Mouse (Mus musculus) 3T3-L1 (cell line): ENCODE data around the gene Ccdc63.
"Not testable (repeated sequence)": the region's sequence is repeated elsewhere in the genome, so short reads cannot be mapped to it uniquely, and the experiment has no call there.

Experiments used
- DNase-seq: peaks from one replicate; pipeline ENCODE4 v3.0.0-alpha.2; 2015; ENCODE audit warnings: low read depth, low spot score

Gene Ccdc63

DNA sequence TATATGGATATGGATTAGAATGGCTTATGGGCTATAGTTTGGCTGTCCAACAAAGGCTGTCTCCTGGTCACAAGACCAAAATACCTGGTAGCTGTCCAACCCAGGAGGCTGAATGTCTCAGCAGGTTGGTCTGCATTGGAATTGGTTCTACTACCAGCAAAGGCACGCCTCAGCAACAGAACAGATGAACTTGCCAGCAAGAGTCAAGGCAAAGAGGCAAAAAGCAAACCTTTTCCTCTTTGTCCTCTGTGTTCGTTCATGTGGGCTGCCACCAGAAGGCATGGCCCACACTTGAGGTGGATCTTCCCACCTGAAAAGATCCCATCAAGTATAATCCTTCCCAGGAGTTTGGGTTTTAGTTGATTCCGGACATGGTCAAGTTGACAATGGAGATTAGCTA, at the start of gene Ccdc63:
Gene Ccdc63 (minus strand): TSS at position 101 of the 400 bp plus-strand sequence.
- DNase-seq: no peak

DNA sequence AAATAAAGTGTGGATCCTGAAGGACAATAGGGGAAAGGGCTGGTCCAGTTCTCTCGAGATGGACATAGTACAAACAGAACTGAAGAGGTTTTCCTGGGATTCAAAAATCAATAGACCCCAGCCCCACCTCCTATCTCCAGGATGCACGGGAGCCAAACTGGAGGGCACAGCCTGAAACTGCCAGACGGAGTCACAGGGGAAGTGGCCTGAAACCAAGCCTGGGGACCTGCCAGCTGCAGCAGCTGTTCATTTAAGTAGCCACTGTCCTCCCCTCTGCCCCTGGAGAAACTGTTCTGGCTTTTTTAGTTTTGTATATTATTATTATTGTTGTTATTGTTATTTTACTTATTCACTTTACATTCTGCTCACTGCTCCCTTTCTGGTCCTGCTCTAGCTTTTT, 48.5 kb upstream of the Ccdc63 start:
- DNase-seq: no peak

DNA sequence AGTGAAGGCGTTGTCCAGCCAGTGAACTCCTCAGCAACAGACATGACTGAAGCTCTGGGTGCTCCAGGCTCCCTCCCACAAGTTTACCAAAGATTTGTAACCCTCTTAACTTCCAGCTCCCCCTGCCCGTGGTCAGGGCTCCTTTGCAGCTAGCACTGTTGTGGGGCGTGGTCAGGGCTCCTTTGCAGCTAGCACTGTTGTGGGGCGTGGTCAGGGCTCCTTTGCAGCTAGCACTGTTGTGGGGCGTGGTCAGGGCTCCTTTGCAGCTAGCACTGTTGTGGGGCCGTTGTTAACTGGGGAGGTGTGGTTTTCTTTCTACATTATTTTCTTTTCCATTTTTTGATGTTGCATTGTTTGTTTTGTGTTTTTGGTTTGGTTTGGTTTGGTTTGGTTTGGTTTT, 44.2 kb upstream of the Ccdc63 start:
- DNase-seq: not testable (repeated sequence)

DNA sequence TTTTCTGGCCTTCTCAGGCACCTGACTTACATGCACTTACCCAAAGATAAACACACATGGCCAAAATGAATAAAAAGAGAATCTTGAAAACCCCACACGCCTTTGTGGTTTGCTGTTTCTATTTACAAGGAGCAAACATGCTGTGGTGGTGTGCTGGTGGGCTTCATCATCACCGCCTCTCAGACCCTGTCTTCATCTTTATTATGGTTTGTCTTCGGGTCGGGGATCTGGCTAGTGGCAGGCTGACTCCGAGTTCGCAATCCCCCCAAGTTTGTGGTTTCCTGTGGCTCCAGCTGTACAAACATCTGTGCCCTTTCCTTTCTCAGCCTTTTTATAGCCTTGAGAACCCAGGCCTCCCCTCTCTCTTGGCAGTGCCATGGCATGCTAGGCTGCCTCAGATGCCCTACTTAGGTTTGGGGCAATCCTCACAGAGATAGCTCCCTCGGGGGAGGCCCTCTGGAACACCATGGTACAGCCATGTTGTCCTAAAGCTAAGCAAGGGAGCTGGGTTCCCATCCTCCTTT, 43.7 kb upstream of the Ccdc63 start:
- DNase-seq: no peak

DNA sequence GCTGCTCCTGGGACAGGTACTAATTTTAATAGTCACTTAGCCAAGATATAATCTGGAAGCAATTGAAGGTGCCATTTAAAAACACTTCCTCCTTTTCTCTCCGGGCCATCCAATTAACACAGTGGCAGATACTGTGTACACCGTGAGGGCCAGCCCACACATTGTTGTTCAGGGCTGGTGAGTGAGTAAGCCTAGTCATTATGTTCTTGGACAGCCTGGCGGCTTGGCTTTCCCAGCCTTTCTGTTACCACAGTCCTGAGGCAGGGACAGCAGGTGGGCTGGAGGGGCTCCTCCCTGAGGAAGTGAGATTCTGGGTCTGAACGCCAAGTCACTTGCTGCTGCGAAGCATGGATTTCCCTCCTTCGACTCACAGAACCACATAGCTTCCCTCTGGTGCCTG, 39.0 kb upstream of the Ccdc63 start:
- DNase-seq: no peak

DNA sequence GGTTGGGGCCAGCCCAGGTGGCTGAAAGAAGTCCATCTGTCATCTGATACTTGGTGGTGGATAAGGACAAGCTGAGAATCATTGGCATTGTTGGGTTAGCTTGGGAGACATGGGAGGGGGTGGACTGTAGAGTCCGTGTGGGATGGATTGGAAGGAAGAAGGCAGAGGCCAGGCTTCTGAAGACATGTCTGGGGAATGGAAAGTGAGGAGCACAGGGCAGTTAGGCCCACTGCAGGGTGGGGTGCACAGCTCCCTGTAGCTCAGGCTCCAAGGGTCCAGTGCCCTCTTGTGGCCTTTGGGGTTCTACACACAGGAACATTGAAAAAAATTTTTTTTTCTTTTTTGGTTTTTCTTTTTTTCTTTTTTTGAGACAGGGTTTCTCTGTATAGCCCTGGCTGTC, 35.8 kb upstream of the Ccdc63 start:
- peak; percentile 79 for DNase-seq

DNA sequence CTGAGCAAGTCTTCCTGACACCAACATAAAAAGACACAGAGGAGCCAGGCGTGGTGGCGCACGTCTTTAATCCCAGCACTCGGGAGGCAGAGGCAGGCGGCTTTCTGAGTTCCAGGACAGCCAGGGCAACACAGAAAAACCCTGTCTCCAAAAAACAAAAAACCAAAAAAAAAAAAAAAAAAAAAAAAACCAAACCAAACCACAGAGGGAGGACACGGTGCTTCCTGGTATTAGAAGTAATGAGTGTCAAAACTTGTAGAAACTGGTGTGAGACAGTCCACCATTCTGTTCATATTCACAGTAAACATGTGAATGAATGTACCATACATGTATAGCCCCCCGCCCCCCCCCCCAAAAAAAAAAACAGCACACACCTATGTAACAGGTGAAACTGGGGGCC, 35.3 kb upstream of the Ccdc63 start:
- DNase-seq: no peak

DNA sequence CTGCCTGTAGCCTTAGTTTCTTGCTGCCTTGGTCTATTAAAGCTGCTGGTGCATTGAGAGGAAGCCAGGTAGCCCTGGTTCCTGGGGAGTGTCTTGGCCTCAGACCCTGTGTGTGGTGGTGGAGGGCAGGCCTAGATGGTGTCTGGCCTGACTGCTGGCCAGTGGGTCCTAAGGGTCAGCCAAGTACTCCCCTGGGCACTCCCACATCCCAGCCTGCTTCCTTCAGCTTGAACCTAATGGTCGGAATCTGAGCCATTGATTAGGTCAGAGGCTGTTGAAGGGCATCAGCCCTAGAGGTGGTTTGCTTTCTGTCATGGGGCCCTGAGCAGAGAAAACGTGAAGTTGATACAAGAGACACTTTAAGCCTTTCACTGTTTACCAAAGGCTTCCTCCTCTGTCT, 34.8 kb upstream of the Ccdc63 start:
- DNase-seq: no peak

DNA sequence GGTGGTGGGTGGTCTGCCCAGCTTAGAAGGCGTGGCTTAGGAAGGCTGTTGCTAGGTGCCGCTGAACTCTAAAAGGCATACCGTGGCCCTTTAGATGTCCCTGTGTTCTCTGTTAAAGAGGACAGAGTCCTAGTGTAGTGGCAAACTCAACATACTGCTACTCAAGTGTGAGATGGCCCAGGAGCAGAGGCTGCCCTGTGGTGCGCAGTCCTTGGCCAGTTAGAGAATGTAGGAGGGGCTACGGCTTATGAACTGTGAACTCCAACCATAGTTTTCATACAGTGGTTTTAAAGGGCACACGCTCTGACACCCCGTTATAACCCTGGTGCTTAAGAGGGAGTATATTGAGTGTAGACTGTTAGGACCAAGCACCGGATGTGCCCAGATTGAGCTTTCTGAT, 30.4 kb upstream of the Ccdc63 start:
- no peak for DNase-seq

DNA sequence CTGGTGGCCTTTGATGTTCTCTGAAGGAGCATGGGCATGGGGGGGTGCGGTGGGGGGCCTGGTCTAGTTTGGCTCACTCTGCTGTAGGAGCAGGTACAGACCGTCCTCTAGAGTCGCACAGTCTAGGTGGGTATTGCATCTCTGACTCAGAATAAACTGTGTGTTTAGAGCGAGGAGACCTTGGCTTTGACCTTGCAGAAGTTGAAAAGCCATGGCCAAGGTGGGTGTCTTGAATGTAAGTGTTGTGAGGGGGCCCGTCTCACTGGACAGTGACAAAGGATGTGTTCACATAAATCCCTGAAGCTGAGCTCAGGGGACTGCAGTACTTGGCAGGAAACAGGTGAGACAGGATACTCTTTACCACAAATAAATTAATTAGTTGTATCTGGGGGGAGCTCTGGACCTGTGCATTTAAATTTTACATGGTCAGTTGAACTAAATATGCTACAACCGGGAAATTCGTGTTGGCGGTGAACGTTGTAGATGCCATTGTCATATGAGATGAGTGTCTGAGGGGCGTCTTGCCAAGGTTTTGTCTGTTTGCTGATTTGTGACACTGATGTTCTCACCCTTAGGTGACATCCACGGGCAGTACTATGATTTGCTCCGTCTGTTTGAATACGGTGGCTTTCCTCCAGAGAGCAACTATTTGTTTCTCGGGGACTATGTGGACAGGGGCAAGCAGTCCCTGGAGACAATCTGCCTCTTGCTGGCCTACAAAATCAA, 27.9 kb upstream of the Ccdc63 start:
- DNase-seq: no peak

DNA sequence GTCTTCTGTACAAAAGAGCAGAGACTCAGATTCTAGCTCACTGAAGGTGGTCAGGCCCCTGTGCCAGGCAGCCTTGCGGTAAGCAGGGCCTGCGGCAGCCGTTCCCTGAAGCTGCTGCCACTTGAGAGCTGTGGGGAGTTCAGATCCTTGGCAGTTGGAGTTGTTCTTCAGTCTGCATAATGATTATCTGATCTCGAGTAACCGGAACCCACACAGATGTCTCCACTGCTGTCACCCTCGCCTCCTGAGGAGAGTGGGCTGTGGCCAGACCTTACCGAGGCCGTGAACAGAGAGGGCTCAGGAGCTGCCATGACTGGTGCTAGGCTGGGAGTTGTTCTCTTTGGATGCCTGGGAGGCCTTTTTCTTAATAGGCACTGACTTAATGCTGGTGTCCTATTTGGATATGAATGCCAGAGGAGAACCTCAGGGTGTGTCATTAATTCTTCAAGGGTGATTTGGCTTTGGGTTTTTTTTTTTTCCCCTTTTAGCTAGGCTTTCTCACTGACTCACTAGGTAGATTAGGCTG, 26.1 kb upstream of the Ccdc63 start:
- peak; percentile 85 for DNase-seq

DNA sequence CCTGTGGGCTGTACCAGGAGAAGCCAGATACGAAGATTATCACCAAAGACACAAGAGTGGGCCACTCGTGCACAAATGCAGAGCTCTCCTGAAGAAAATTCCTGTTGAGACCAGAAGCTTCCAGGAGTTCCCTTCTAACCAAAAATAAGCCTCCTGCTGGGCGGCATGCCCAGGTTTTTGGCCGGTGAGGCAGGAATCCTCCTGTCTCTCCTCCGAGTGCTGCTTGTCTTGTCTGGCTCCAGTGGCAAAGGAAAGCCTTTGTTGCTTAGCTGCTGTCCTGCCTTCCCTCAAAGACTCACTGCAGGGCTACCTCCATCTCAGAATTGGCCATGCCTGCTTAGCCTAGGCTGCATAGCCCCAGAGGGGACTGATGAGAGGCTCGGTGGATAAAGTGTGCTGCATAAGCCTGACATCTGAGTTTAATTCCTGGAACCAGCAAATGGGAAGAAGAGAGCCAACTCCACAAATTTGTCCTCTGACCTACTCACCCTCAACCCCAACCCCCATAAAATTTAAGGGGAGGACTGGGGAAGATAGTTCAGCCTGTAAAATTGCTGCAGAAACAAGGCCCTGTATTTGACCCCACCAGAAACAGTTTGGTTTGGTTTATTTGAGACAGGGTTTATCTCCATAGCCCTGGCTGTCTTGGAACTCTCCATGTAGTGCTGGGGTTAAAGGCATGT, 24.8 kb upstream of the Ccdc63 start:
- peak; percentile 62 for DNase-seq

DNA sequence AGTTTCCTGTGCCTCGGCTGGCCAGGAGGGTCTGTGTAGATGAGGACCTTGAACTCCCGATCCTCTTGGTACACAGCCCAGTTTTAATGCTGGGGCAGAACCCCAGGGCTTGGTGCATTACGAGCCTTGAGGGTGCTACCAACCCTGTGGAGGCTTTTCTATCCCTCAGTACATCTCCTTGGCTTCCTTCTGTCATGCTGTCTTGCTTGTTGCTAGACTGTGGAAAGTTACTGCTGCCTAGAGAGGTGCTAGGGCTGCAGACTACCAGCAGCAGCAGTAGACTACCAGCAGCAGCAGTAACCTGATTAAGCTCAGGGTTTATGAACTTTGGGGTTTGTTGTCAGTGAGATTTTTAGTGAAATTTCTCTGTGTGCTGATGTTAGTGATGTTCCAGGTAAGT, 23.4 kb upstream of the Ccdc63 start:
- DNase-seq: peak; percentile 27

DNA sequence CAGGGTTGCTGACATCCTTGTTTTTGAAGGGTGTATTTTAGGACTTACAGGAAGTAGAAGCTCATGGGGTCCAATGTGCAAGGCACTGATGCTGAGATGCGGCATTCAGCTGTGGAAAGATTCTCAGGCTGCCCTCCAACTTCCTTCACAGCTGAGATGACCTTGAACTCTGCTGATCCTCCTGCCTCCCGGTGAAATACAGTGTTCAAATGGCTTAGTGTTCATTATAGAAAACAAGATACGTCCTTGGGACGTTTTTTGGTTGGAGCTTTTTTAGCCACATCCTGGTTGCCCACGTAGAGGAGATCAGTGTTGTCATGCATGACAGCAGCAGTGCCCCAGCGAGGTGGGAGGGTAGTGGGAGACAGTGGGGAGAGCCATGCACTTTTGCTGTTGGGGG, 22.6 kb upstream of the Ccdc63 start:
- DNase-seq: no peak

DNA sequence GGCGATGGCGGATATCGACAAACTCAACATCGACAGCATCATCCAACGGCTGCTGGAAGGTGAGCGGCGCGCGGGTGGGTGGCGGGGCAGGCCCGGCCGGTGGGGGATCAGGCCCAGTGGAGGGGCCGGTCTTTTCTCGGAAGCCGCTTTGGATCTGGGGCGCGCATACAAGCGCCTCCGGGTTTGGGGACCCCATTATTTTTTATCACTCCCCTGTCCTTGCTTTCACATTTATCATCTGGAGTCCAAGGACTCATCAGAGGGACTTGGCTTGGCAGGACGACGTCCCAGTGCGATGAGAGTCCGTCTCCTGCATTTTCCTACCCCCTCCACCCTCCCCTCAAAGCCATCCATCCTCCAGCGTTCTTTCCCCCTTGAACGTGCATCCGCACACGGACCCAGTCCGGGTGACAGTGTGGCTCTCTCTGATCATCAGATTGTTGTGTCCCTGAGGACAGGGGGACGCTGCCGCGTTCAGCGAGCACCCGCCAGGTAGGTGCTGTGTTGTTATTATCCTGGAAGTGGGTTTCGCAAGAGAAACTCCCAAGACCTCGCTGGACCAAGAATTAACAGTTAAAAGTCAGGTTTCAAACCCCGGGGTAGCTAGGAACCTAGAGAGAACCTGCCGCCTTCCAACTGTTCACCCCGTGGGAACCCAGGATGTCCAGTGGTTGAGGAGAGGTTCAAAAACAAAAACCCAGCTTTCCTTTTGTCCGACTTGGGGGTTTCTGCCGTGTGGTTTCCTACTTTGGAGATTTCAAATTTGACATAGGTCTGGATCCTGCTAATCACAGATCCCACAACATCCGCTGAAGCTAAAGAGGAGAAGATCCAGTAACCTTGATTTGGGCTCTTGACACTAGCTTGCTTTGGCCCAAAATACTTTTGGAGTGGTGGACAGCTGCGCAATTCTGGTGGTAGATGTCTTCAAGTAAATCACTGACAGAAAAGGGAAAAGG, 18.2 kb upstream of the Ccdc63 start:
- DNase-seq: peak; percentile 23

DNA sequence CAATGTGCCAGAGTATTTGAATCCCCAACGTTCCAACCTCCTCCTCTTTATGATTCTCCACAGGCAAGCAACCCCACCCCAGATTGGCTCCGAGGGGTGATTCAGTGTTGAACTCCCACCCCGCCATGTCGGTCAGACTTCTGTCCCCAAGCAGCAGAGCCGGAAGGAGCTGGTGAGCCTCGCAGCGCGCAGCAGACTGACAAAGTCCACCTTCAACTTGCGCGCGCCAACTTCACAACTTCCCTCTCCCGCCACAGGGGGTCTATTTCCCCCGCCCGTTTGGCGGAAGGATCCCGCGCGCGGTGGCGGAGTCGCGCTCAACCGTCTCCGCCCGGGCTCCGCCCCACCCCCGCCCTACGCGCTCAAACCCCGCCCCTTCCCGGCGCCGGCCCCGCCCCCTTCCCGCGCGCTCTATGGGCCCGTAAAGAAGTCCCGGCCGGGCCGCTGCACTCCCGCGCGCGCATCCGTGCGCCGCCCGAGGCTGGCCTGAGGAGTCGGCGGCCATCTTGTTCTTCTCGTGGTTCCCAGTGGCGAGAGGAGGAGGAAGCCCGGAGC, 17.3 kb upstream of the Ccdc63 start, which contains the start of gene Ppp1cc:
Gene Ppp1cc (plus strand): TSS at position 452 of the 555 bp plus-strand sequence.
- DNase-seq: peak; percentile 83

DNA sequence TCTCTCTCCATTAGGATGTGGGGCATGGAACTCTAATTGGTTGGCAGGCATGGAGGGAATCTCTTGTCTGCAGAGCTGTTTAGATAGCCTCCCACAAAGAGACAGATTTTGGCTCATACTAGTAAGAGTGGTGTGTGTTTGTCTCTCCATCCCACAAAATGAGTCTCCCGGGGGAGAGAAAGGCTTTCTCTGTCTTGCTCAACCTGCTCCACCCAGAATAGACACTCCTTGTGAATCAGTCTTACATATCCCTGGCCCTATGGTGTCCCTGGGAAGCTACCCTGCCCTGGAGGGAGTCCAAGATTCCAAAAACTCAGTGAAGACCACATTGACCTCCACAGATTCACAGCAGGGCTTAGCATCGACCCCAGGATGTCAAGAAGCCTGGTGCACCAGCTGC, 15.9 kb upstream of the Ccdc63 start:
- peak; percentile 75 for DNase-seq

DNA sequence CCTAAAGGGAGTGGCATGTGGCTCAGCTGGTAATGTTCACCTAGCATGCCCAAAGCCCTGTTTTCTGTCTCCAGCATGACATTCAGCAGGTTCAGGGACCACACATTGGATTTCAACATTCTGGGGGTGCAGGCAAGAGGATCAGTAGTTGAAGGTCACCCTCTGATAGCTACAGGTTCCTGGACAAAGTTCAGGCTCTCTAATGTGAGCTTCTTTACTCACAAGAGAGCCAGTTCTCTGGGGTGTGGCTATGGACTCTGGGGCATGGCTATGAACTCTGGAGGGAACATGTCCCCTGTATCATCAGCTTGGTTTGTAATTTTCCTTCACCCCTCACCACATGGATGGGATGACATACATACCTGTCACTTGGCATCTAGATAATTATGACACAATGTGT, 15.0 kb upstream of the Ccdc63 start:
- DNase-seq: peak; percentile 30

DNA sequence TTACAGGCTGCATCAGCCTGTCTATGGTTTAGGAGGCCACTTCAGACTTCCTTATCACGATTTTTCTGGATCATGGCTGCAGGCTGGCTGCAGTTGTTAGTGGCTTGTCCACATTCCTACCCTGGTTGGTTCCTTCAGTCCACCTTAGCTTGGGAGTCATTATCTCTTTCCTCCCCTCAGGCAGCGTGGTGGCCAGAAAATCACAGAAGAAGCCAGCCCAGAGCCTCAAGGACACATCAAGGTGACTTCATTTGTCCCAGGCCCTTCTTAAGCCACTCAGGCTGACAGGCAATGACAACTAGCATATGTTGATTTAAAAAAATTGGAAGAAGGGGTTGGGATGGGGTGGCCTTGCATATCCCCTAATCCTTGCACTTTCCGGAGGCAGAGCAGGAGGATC, 14.2 kb upstream of the Ccdc63 start:
- DNase-seq: no peak

DNA sequence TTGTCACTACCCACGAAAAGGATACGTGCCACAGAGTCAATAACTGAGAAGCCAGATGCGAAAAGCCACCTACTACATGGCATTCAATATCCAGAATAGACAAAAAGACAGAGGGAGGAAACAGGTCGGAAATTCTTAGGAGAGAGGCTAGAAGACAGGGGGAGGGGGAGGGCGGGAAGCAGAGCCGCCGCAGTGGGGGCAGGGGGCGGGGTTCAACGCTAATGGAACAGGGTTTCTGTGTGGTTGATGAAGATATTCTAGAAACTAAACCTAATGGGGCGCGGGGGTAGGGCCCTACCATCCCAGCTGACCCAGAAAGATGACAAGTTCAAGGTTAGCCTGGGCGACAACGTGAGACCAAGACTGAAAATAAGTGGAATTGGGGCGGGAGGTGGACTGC, 13.4 kb upstream of the Ccdc63 start:
- DNase-seq: no peak

DNA sequence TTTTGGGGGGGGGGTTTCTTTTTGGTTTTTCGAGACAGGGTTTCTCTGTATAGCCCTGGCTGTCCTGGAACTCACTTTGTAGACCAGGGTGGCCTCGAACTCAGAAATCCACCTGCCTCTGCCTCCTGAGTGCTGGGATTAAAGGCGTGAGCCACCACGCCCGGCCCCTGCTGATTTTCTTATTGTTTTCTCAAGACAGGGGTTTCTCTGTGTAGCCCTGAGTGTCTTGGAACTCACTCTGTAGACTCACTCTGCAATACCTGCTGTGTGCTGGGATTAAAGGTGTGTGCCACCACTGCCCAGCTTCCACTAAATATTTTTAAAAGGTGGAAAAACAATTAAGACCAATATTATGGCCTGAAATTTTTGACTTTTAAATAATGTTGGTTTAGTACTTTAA, 11.9 kb upstream of the Ccdc63 start:
- DNase-seq: not testable (repeated sequence)
